17 mouse cellular contexts compared by ENCODE assay signal in the genomic region with DNA sequence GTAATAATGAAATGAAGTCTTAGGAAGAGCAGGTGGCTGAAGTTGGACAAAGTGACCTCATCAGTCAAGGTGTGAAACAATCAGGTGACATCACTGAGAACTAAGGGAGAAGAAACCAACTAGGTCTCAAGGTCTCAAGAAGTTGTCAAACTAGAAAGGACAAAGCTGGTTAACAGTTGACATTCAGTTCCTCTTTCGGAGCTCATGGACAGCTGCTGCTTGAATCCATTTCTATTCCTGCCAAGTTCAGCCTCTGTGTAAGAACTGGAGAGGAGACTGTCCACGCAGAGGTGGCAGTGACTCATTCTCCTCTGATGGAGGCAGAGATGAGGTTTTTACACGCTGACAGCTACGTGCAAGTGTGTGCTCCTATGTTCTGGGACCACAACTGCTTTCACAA.
"Had no signal": no experiment of that assay in that cellular context is flagged by ENCODE, and none has a peak within 500 bp of the region (broad histone marks: within the 10 kb centered on the region; RNA-seq: fewer than 3 reads in every experiment).

No protein-coding gene starts in this region.

- H3K9me3 ChIP-seq: kidney, embryonic 15.5 days; limb, embryonic 12.5 days; megakaryocyte, embryonic 14.5 days; midbrain, embryonic 15.5 days; neural tube, embryonic 13.5 days had no signal

- DNase-seq: kidney, adult 2 months; kidney, postnatal 36 days; liver; lung, adult 18-20 months; lung, postnatal 36 days; right cerebral cortex, postnatal 14 days; spleen, adult 18-20 months; thymus, adult 18-20 months; thymus, postnatal 14 days had no signal

- H3K4me1 ChIP-seq: kidney, embryonic 15.5 days; limb, embryonic 12.5 days; midbrain, embryonic 15.5 days; neural tube, embryonic 13.5 days had no signal

- H3K4me3 ChIP-seq: kidney, embryonic 15.5 days; limb, embryonic 12.5 days; megakaryocyte, embryonic 14.5 days; midbrain, embryonic 15.5 days; neural tube, embryonic 13.5 days had no signal

- ATAC-seq: intestine, embryonic 16.5 days; midbrain, embryonic 15.5 days had no signal

- H3K9ac ChIP-seq: kidney, embryonic 15.5 days; limb, embryonic 12.5 days; liver, embryonic 14.5 days; midbrain, embryonic 15.5 days; neural tube, embryonic 13.5 days had no signal

- H3K27ac ChIP-seq: kidney, embryonic 15.5 days; limb, embryonic 12.5 days; liver, embryonic 14.5 days; midbrain, embryonic 15.5 days; neural tube, embryonic 13.5 days had no signal

- H3K27me3 ChIP-seq: kidney, embryonic 15.5 days; limb, embryonic 12.5 days; megakaryocyte, embryonic 14.5 days; midbrain, embryonic 15.5 days; neural tube, embryonic 13.5 days had no signal

- H3K4me2 ChIP-seq: kidney, embryonic 15.5 days; limb, embryonic 12.5 days; midbrain, embryonic 11.5 days; midbrain, embryonic 15.5 days; neural tube, embryonic 13.5 days had no signal
